Mouse (Mus musculus) forebrain, embryonic 13.5 days (tissue): ENCODE data around the gene Zfp345. TPM values are rescaled to one million over a fixed set of nuclear protein-coding genes. Genes with fewer than 3 reads are reported as not detected.
A peak's percentile ranks its signal among the peaks of the same experiment; 100 is the strongest.
"Not testable (repeated sequence)": the region's sequence is repeated elsewhere in the genome, so short reads cannot be mapped to it uniquely, and the experiment has no call there.

Source experiments
- ATAC-seq: fragments of 200-750 bp; cut with Nextera tagmentation; 2 replicates; pipeline ENCODE4 v1.8.0; 2017
- H3K27ac ChIP-seq: fragments of 300-500 bp; sonication (generic); 2 replicates; pipeline ENCODE4 v1.5.1; 2015; ENCODE audit warnings: inconsistent platforms, mild to moderate bottlenecking, moderate library complexity
- H3K27me3 ChIP-seq: fragments of 300-500 bp; sonication (generic); 2 replicates; pipeline ENCODE4 v1.6.1; 2015; ENCODE audit warnings: mild to moderate bottlenecking, inconsistent platforms
- H3K36me3 ChIP-seq: fragments of 300-500 bp; sonication (generic); 2 replicates; pipeline ENCODE4 v1.6.1; 2015; ENCODE audit warnings: mild to moderate bottlenecking, inconsistent platforms; ENCODE audit not compliant: poor library complexity, severe bottlenecking
- H3K4me1 ChIP-seq: fragments of 300-500 bp; sonication (generic); 2 replicates; pipeline ENCODE4 v1.6.1; 2015; ENCODE audit warnings: inconsistent platforms
- H3K4me2 ChIP-seq: fragments of 300-500 bp; sonication (generic); 2 replicates; pipeline ENCODE4 v1.6.1; 2015; ENCODE audit warnings: inconsistent platforms, mild to moderate bottlenecking, moderate library complexity
- H3K4me3 ChIP-seq: fragments of 300-500 bp; sonication (generic); 2 replicates; pipeline ENCODE4 v1.5.1; 2015; ENCODE audit warnings: mild to moderate bottlenecking, inconsistent platforms
- H3K9ac ChIP-seq: fragments of 300-500 bp; sonication (generic); 2 replicates; pipeline ENCODE4 v1.6.1; 2015; ENCODE audit warnings: mild to moderate bottlenecking, inconsistent platforms
- H3K9me3 ChIP-seq: fragments of 300-500 bp; sonication (generic); replicated peaks from 2 replicates; pipeline ENCODE4 v1.6.1; 2016; ENCODE audit warnings: inconsistent platforms
- WGBS: fragments of 180-500 bp; shearing (Covaris S2); methylation state at CpG from one replicate; pipeline ENCODE4 v1.1.7; 2015; 5-methylcytosine and 5-hydroxymethylcytosine counted together
- polyA plus RNA-seq: library from polyadenylated mRNA; unstranded; fragments of >200 nt; fragmentation: Nextera tagmentation; extraction: Ambion mirVana; gene quantifications from 2 replicates; pipeline ENCODE4 v1.2.1, GENCODE M21; 2015

The Zfp345 gene
- not detected in 2 replicates for polyA plus RNA-seq

DNA sequence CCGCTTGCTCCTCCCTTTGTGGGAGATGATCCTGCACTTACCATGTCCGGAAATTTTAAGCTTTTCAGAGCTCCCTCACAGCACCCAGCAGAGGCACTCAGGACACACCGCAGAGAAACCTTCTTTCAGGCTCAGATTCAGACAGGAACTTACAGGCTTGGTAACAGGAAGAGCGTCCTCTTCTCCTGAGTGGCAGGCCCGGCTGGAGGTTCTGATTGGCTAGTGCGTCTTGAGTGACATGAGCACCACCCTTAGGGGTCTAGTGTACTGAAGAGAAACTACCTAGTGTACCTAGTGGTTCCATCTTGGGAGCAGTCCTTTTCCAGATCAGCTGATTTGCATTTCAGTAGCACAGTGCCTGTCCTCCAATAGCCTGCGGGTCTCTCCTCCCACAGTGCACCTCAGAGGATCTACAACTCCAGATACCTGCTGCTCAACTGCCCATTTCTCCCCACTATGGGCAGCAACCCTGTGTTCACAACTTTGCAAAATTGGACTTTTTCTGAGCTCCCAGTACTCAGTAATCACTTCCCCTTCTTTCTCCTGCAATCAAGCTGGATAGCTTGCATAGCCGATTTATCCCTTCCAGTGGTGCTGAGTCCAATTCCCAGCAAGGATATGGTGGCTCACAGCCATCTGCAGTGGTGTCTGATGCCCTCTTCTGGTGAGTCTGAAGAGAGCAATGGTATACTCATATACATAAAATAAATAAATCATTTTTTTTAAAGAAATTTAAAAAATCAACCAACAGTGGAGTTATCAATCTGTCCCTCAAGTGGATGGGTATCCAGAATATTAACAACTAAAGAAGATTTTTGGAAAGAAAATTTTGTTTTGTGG lies at the start of gene Zfp345:
TSS of gene Zfp345 (minus strand) at position 153 of the 840 bp plus-strand sequence.
- H3K9ac ChIP-seq, H3K9me3 ChIP-seq, H3K4me1 ChIP-seq, H3K4me2 ChIP-seq, H3K27ac ChIP-seq, H3K36me3 ChIP-seq, ATAC-seq, H3K27me3 ChIP-seq, H3K4me3 ChIP-seq: not testable (repeated sequence)
- WGBS = 71% methylated on average over 8 of the region's 8 CpGs

DNA sequence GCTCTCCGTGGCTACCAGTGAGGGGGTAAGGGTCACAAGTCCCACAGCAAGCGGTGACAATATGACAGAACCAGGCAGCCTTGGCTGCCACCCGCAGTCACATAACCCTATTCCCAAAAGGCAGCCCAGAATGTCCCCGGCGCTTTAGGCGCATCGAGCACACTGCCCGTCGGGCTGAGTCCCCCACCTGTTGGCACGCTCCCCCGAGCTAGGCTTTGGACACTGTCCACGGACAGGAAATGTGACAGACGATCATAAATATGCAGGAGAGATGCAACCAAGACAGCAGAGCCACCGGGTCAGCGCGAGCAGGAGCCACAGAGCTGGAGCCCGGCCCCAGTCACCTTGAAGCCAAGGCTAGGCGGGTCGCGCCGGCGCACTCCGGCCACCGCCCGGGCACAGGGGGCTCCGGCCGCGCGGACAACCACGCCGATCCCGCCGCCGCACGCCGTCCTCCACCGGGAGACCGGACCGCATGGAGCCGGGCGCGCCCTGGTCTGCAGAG lies 40.9 kb upstream of the Zfp345 start:
- Histone ChIP-seq H3K4me3 (peak overlapping the region; percentile 38), H3K4me2 (peak overlapping the region; percentile 70), H3K9ac (peak overlapping the region; percentile 37; the same call in 1 of the 2 replicates), H3K36me3 (no peaks in the 10 kb centered on the region), H3K27ac (no peak overlapping the region), H3K27me3 (peaks cover 24% of the 10 kb centered on the region), H3K4me1 (peaks cover 6% of the 10 kb centered on the region; the same call in 1 of the 2 replicates), H3K9me3 (no peaks in the 10 kb centered on the region)
- no peak for ATAC-seq
- 2% methylated on average over 42 of the region's 42 CpGs for WGBS

DNA sequence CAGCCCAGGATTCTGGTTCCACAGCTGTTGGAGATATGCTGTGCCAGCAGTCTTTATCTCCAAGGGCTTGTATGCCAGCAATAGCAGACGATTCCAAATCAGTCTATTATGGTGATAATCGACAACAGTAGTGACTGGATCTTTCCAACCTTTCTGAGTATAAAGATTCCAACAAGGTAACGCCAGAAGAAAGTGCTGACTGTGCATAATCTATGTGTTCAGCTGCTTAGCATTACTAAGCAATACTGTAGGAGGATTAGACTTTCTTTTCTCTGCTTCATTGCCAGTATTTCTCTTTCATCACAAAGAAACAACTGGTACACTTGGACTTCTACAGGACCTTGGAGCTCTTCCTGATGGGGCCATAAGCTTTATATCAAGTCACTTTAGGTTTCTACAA lies 27.9 kb upstream of the Zfp345 start:
- Histone ChIP-seq H3K4me2 (no peak overlapping the region), H3K27me3 (no peaks in the 10 kb centered on the region), H3K36me3 (no peaks in the 10 kb centered on the region), H3K4me3 (no peak overlapping the region), H3K4me1 (no peaks in the 10 kb centered on the region), H3K27ac (no peak overlapping the region), H3K9ac (no peak overlapping the region), H3K9me3 (peaks cover 3% of the 10 kb centered on the region; the same call in 1 of the 2 replicates)
- ATAC-seq = no peak
- 85% methylated on average over 3 of the region's 3 CpGs for WGBS

DNA sequence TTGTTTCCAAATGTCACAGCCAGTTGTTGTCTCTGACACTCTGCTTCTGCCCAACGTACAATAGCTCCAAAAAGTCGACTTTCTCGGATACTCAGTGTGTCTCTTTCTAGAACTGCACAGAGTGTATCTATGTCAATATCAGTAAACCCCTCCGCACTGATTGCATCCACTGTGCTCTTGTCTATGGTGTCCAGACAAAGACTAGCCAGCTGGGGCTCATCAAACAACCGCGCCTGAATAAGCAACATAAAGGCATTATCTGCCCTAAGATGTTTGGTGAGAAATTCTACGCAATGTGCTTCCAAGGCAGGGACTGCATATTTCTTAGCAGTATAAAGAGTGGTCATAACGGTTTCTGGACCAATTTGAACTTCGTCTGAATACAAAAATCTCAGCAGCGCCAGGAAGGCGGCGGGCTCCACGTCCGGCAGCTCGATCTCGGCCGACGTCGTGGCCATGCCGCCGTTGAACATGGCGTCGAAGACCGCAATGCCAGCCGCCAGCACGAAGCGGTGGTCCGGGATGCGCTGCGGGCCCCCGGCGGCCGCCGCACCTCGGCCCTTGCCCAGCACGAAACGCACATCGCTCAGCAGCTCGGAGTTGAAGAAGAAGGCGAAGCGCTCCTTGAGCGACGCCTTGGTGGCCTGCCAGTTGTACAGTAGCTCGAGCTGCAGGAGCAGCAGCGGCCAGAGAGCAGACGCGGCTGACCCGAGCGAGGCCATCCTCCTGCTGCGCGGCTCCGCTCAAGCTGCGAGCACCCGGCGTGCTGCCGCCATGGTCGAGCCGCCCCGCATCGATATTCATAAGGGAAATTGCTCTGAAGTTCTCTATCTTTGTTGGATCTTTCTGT lies 15.5 kb upstream of the Zfp345 start:
- not testable (repeated sequence) for H3K27ac ChIP-seq, H3K4me1 ChIP-seq, ATAC-seq, H3K9me3 ChIP-seq, H3K27me3 ChIP-seq, H3K9ac ChIP-seq, H3K36me3 ChIP-seq
- H3K4me2 ChIP-seq = peak overlapping the region; percentile 51
- 47% methylated on average over 60 of the region's 60 CpGs for WGBS
- H3K4me3 ChIP-seq = peak overlapping the region; percentile 27

DNA sequence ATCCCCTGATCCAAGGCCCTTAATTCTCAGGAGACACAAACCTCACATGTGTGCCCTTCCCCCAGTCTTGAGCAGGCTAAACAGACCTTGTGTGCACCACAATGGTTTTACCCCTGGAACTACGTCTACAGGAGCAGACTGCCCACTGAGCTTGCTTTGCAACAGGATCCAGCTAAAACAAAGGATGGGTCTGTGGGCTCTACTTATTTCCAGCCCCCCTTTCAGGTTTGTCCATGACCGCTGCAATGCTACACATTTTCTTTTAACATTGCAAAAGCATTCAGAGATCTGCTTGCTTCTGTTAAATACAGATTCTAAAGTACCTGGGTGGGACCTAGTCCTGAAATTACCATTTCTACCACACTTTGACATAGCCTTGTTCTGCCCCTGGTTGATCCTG lies 8.1 kb upstream of the Zfp345 start:
- Histone ChIP-seq H3K4me1 (no peaks in the 10 kb centered on the region), H3K27ac (no peak overlapping the region), H3K9me3 (no peaks in the 10 kb centered on the region; the same call in 1 of the 2 replicates), H3K4me3 (no peak overlapping the region), H3K4me2 (no peak overlapping the region), H3K9ac (no peak overlapping the region), H3K27me3 (no peaks in the 10 kb centered on the region), H3K36me3 (no peaks in the 10 kb centered on the region)
- 53% methylated on average over 2 of the region's 2 CpGs for WGBS
- ATAC-seq = no peak

- not testable (repeated sequence) for H3K9me3 ChIP-seq, H3K27me3 ChIP-seq, H3K36me3 ChIP-seq, H3K4me1 ChIP-seq
- WGBS = 1% methylated on average over 18 of the region's 18 CpGs
- peak within 1 kb of the TSS; percentile 60 for H3K4me2 ChIP-seq
- H3K4me3 ChIP-seq = peak within 1 kb of the TSS; percentile 50
- peak within 1 kb of the TSS; percentile 40; the same call in 1 of the 2 replicates for H3K27ac ChIP-seq
- H3K9ac ChIP-seq = peak within 1 kb of the TSS; percentile 67
- peak; percentile 100 for ATAC-seq
Measured at GRCm38 (mm10) chr2:150451180-150451919, 33.5 kb downstream of the Zfp345 start, which contains the start of gene Zfp442. TSS of gene Zfp442 (minus strand) at chr2:150451486.

GRCm38 (mm10) chr2:150439084-150439483 lies 45.8 kb downstream of the Zfp345 start:
- not testable (repeated sequence) for H3K4me2 ChIP-seq, H3K27ac ChIP-seq, ATAC-seq, H3K27me3 ChIP-seq, H3K4me3 ChIP-seq, H3K9ac ChIP-seq, H3K4me1 ChIP-seq
- WGBS = 95% methylated on average over 1 of the region's 1 CpGs
- H3K36me3 ChIP-seq = peaks cover 21% of the 10 kb centered on the region
- H3K9me3 ChIP-seq = peaks cover 21% of the 10 kb centered on the region

Other genes with a start within 250 kb of the Zfp345 start
- 3.6 and 3.7 TPM in 2 replicates for gene Gm21994, start 229.5 kb downstream of the Zfp345 start, polyA plus RNA-seq
- 0.05 TPM in 1 of 2 replicates, not detected in the other for gene Gm14124, start 227.6 kb downstream of the Zfp345 start, polyA plus RNA-seq
- 1.2 and 1.6 TPM in 2 replicates for gene Gm10130, start 161.4 kb downstream of the Zfp345 start, polyA plus RNA-seq
- gene 3300002I08Rik, start 122.3 kb downstream of the Zfp345 start, polyA plus RNA-seq = 13.3 and 14.9 TPM in 2 replicates
- gene Zfp442, start 33.6 kb downstream of the Zfp345 start, polyA plus RNA-seq = 8.2 and 9.2 TPM in 2 replicates
- gene Cst7, start 85.3 kb upstream of the Zfp345 start, polyA plus RNA-seq = 0.18 and 0.28 TPM in 2 replicates
- gene Apmap, start 123.5 kb upstream of the Zfp345 start, polyA plus RNA-seq = 37.1 and 40.2 TPM in 2 replicates
- 32.9 and 34.1 TPM in 2 replicates for gene Acss1, start 183.4 kb upstream of the Zfp345 start, polyA plus RNA-seq
- gene Vsx1, start 204.3 kb upstream of the Zfp345 start, polyA plus RNA-seq = 0.10 and 0.12 TPM in 2 replicates